Mouse (Mus musculus): Measurements from ENCODE around the gene Spata13. TPM values are rescaled to one million over a fixed set of nuclear protein-coding genes. Genes with fewer than 3 reads are reported as not detected.

Gene Spata13
- polyA plus RNA-seq, 1 experiment, result 21.6 TPM

- TF ChIP-seq CTCF (IDR thresholded peaks at IDR 0.05; ENCODE audit: extremely low read depth, insufficient read length, insufficient replicate concordance, low read depth, low read length) (peak; percentile 61; the same call in 1 of the 2 replicates), POLR2A (IDR thresholded peaks at IDR 0.05; ENCODE audit: low read depth, low read length) (no peak)
- Histone ChIP-seq H3K36me3 (ENCODE audit: control insufficient read depth, insufficient read depth, low read length) (peaks cover 11% of the 10 kb centered on the region), H3K27ac (ENCODE audit: insufficient read depth, low read depth, low read length) (no peak overlapping the region), H3K4me1 (ENCODE audit: control insufficient read depth, insufficient read depth, insufficient read length, low read length) (no peaks in the 10 kb centered on the region), H3K27me3 (ENCODE audit: control insufficient read depth, insufficient read depth, low read length) (no peaks in the 10 kb centered on the region), H3K4me3 (ENCODE audit: low read depth, low read length) (no peak overlapping the region)
- 38% methylated on average over 3 of the region's 3 CpGs for WGBS
These were observed 156.3 kb downstream of the Spata13 start for GRCm38 (mm10) chr14:60790103-60790502.

DNA sequence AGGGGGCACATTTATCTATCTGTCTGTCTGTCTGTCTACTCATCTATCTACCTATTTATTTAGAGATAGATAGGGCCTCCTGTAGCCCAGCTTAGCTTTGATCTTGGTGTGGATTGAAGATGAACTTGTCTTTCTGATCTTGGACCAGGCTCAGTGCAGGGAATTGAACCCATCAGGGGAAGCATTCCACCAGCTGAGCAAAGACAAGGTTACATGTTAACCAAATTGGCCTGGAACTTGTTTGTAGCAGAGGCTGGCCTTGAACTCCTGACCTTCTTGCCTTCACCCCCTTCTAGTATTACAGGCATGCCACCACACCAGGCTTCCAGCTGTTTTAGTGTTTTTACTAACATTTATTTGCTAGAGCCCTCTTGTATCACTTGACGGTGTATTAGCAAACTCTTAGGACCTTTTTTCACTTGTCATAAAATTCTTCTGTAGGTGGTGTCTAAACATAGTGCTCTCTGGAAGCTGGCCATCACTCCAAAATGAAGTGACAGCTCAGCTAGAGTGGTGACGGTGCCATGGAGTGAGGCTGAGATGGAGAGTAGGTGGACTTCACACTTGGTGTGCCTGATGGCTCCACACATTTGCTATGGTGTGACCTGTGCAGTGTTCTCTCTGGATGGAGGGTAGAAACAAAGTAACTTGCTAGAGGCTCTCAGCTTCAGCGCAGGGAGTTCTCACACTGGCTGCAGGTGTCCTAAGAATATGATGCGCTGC, 163.0 kb downstream of the Spata13 start:
- no peak for TF ChIP-seq CTCF (IDR thresholded peaks at IDR 0.05; ENCODE audit: extremely low read depth, insufficient read length, insufficient replicate concordance, low read depth, low read length)
- TF ChIP-seq POLR2A (IDR thresholded peaks at IDR 0.05; ENCODE audit: low read depth, low read length), result no peak
- 86% methylated on average over 4 of the region's 4 CpGs for WGBS
- H3K4me3 ChIP-seq (ENCODE audit: low read depth, low read length), result no peak overlapping the region
- no peak overlapping the region for H3K27ac ChIP-seq (ENCODE audit: insufficient read depth, low read depth, low read length)
- H3K36me3 ChIP-seq (ENCODE audit: control insufficient read depth, insufficient read depth, low read length), result peaks cover 6% of the 10 kb centered on the region
- no peaks in the 10 kb centered on the region for H3K27me3 ChIP-seq (ENCODE audit: control insufficient read depth, insufficient read depth, low read length)
- H3K4me1 ChIP-seq (ENCODE audit: control insufficient read depth, insufficient read depth, insufficient read length, low read length), result no peaks in the 10 kb centered on the region

DNA sequence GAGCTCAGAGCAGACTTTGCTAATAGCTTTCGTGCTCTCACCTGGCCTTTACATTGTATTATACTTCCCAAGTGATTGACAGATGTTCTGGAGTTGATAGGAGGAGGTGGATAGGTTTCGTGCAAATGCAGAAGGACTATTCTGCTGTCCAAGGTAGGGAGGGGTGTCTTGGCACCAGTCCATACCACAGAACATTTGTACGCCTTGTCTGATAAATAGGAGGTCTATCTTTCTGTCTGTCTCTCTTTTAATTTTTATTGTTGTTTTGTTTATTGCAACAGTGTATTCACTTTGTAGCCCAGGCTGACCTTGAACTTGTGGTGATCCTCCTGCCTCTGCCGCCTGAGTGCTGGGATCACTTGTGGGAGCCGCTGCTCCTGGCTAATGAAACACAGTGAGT, 163.8 kb downstream of the Spata13 start:
- Histone ChIP-seq H3K36me3 (ENCODE audit: control insufficient read depth, insufficient read depth, low read length) (peaks cover 6% of the 10 kb centered on the region), H3K27me3 (ENCODE audit: control insufficient read depth, insufficient read depth, low read length) (no peaks in the 10 kb centered on the region), H3K27ac (ENCODE audit: insufficient read depth, low read depth, low read length) (no peak overlapping the region), H3K4me3 (ENCODE audit: low read depth, low read length) (no peak overlapping the region), H3K4me1 (ENCODE audit: control insufficient read depth, insufficient read depth, insufficient read length, low read length) (no peaks in the 10 kb centered on the region)
- 88% methylated on average over 5 of the region's 5 CpGs for WGBS
- TF ChIP-seq CTCF (IDR thresholded peaks at IDR 0.05; ENCODE audit: extremely low read depth, insufficient read length, insufficient replicate concordance, low read depth, low read length), result no peak
- TF ChIP-seq POLR2A (IDR thresholded peaks at IDR 0.05; ENCODE audit: low read depth, low read length), result no peak

DNA sequence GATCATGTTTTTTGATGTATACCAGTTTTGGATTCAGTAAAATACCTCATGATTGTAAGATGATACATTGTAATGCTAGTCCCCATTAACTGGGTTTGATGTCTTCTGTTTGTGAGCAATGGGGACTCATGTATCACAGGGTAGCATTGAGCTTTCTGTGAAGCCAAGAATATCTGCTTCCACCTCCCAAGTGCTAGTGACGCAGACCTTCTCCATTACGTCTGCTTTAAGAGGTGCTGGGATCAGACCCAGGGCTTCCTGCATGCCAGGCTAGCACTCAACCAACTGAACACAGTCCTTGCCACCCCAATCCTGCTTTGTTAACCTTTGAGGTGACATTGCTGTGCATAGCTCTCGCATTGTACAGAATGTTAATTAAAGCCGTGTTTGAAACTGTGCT, 164.9 kb downstream of the Spata13 start:
- Histone ChIP-seq H3K4me1 (ENCODE audit: control insufficient read depth, insufficient read depth, insufficient read length, low read length) (no peaks in the 10 kb centered on the region), H3K4me3 (ENCODE audit: low read depth, low read length) (no peak overlapping the region), H3K36me3 (ENCODE audit: control insufficient read depth, insufficient read depth, low read length) (peaks cover 6% of the 10 kb centered on the region), H3K27ac (ENCODE audit: insufficient read depth, low read depth, low read length) (no peak overlapping the region), H3K27me3 (ENCODE audit: control insufficient read depth, insufficient read depth, low read length) (no peaks in the 10 kb centered on the region)
- TF ChIP-seq CTCF (IDR thresholded peaks at IDR 0.05; ENCODE audit: extremely low read depth, insufficient read length, insufficient replicate concordance, low read depth, low read length) (no peak), POLR2A (IDR thresholded peaks at IDR 0.05; ENCODE audit: low read depth, low read length) (no peak)
- 93% methylated on average over 4 of the region's 4 CpGs for WGBS

DNA sequence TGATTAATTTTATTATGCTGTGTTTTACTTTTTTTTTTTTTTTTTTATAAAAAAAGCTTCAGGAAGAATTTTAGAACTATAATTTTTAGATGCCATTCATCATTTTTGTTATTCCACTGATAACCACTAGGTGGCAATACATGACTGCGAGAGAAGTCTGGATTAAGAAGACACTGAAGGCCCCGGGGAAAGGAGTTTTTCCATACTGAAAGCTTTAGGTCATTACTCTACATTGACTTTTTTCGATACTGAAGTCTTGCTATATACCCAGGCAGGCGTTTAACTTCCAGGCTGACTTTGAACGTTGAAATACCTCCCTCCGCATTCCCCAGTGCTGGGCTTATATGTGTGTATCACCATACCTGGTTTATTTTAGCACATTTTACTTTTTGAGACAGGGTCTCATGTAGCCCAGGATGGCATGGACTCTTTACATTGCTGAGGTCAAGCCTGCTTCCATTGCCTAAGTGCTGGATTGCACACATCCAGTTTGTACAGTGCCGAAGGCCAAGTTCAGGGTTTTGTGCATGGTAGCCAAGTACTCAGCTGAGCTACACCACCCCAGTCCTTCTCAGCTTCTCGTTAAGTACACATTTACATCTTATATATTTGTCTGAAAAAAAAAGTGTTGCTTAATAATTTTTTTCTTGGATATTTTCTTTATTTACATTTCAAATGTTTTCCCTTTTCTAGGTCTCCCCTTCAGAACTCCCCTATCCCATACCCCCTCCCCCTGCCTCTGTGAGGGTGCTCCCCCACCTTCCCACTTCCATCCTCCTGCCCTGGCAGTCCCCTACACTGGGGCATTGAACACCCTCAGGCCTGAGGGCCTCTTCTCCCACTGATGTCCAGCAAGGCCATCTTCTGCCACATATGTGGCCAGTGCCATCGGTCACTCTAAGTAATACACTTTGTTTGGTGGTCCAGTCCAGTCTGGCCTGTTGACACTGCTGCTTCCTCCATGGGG, 166.2 kb downstream of the Spata13 start:
- Histone ChIP-seq H3K27me3 (ENCODE audit: control insufficient read depth, insufficient read depth, low read length) (no peaks in the 10 kb centered on the region), H3K27ac (ENCODE audit: insufficient read depth, low read depth, low read length) (no peak overlapping the region), H3K4me1 (ENCODE audit: control insufficient read depth, insufficient read depth, insufficient read length, low read length) (no peaks in the 10 kb centered on the region), H3K4me3 (ENCODE audit: low read depth, low read length) (no peak overlapping the region), H3K36me3 (ENCODE audit: control insufficient read depth, insufficient read depth, low read length) (peaks cover 7% of the 10 kb centered on the region)
- TF ChIP-seq CTCF (IDR thresholded peaks at IDR 0.05; ENCODE audit: extremely low read depth, insufficient read length, insufficient replicate concordance, low read depth, low read length), result no peak
- whole genome bisulfite sequencing, result 46% methylated on average over 9 of the region's 9 CpGs

- no peak overlapping the region for H3K27ac ChIP-seq (ENCODE audit: insufficient read depth, low read depth, low read length)
- no peaks in the 10 kb centered on the region for H3K27me3 ChIP-seq (ENCODE audit: control insufficient read depth, insufficient read depth, low read length)
- H3K4me3 ChIP-seq (ENCODE audit: low read depth, low read length), result no peak overlapping the region
- H3K4me1 ChIP-seq (ENCODE audit: control insufficient read depth, insufficient read depth, insufficient read length, low read length), result no peaks in the 10 kb centered on the region
- whole genome bisulfite sequencing, result 94% methylated on average over 13 of the region's 13 CpGs
- H3K36me3 ChIP-seq (ENCODE audit: control insufficient read depth, insufficient read depth, low read length), result peaks cover 5% of the 10 kb centered on the region; the same call in 1 of the 2 replicates
- TF ChIP-seq POLR2A (IDR thresholded peaks at IDR 0.05; ENCODE audit: low read depth, low read length) (no peak), CTCF (IDR thresholded peaks at IDR 0.05; ENCODE audit: extremely low read depth, insufficient read length, insufficient replicate concordance, low read depth, low read length) (no peak)
These were observed 168.2 kb downstream of the Spata13 start for GRCm38 (mm10) chr14:60802026-60802425.

DNA sequence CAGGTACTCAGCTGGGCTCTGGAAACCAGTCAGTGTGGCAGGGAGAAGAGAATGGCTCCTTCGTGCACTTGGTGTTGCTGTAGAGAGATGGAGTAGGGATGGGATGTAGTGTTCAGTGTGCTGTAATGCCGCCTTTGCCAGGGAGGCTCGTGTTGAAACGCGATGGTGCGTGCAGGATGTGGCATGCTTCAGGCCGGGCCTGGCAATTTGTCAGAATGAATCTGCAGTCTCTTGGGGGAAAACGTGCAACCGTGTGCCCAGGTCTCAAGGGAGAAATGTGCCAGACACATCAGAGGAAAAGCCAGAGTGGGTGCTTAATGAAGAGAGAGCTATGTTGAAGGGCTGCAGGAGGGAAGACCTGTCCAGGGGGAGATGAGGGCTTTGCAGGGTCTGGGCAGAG, 171.2 kb downstream of the Spata13 start:
- Histone ChIP-seq H3K27ac (ENCODE audit: insufficient read depth, low read depth, low read length) (no peak overlapping the region), H3K27me3 (ENCODE audit: control insufficient read depth, insufficient read depth, low read length) (no peaks in the 10 kb centered on the region), H3K36me3 (ENCODE audit: control insufficient read depth, insufficient read depth, low read length) (peaks cover 6% of the 10 kb centered on the region; the same call in 1 of the 2 replicates), H3K4me3 (ENCODE audit: low read depth, low read length) (no peak overlapping the region), H3K4me1 (ENCODE audit: control insufficient read depth, insufficient read depth, insufficient read length, low read length) (0 out of 2 replicates have a peak, but pooled peaks cover 1% of the 10 kb centered on the region)
- 94% methylated on average over 9 of the region's 9 CpGs for WGBS
- TF ChIP-seq POLR2A (IDR thresholded peaks at IDR 0.05; ENCODE audit: low read depth, low read length) (no peak), CTCF (IDR thresholded peaks at IDR 0.05; ENCODE audit: extremely low read depth, insufficient read length, insufficient replicate concordance, low read depth, low read length) (no peak)
